Mouse (Mus musculus) heart, embryonic 11.5 days (tissue): ENCODE results near the gene Ffar2. TPM values are rescaled to one million over a fixed set of nuclear protein-coding genes. Genes with fewer than 3 reads are reported as not detected.

Experiments used
- ATAC-seq: fragments of 200-750 bp; cut with Nextera tagmentation; replicated peaks from 2 replicates; pipeline ENCODE4 v1.8.0; 2017; ENCODE audit warnings: moderate library complexity; ENCODE audit not compliant: insufficient number of reproducible peaks, low FRiP score, low TSS enrichment
- H3K27ac ChIP-seq: fragments of 300-500 bp; sonication (generic); 2 replicates; pipeline ENCODE4 v1.5.1; 2014; ENCODE audit warnings: mild to moderate bottlenecking, low read depth, low read length
- H3K27me3 ChIP-seq: fragments of 300-500 bp; sonication (generic); 2 replicates; pipeline ENCODE4 v1.6.1; 2014; ENCODE audit warnings: mild to moderate bottlenecking, low read length, mixed read lengths; ENCODE audit not compliant: control insufficient read depth, insufficient read depth
- H3K36me3 ChIP-seq: fragments of 300-500 bp; sonication (generic); 2 replicates; pipeline ENCODE4 v1.6.1; 2014; ENCODE audit warnings: mild to moderate bottlenecking, low read length, moderate library complexity, mixed read lengths; ENCODE audit not compliant: control insufficient read depth, insufficient read depth
- H3K4me1 ChIP-seq: fragments of 300-500 bp; sonication (generic); 2 replicates; pipeline ENCODE4 v1.6.1; 2014; ENCODE audit warnings: low read length; ENCODE audit not compliant: control insufficient read depth, insufficient read depth
- H3K4me2 ChIP-seq: fragments of 300-500 bp; sonication (generic); 2 replicates; pipeline ENCODE4 v1.6.1; 2014; ENCODE audit warnings: mild to moderate bottlenecking, moderate library complexity
- H3K4me3 ChIP-seq: fragments of 300-500 bp; sonication (generic); 2 replicates; pipeline ENCODE4 v1.5.1; 2014; ENCODE audit warnings: low read depth, low read length
- H3K9ac ChIP-seq: fragments of 300-500 bp; sonication (generic); 2 replicates; pipeline ENCODE4 v1.6.1; 2014; ENCODE audit warnings: mild to moderate bottlenecking, low read depth, low read length, moderate library complexity
- H3K9me3 ChIP-seq: fragments of 300-500 bp; sonication (generic); replicated peaks from 2 replicates; pipeline ENCODE4 v1.6.1; 2016; ENCODE audit warnings: low read length; ENCODE audit not compliant: control insufficient read depth
- WGBS: fragments of 180-500 bp; shearing (Covaris S2); extraction: QIAGEN DNeasy Blood & Tissue Kit; methylation state at CpG from one replicate; pipeline ENCODE4 v1.1.7; 2014; ENCODE audit not compliant: insufficient replicate concordance; 5-methylcytosine and 5-hydroxymethylcytosine counted together
- polyA plus RNA-seq: library from polyadenylated mRNA; unstranded; fragments of >200 nt; fragmentation: Nextera tagmentation; extraction: Ambion mirVana; gene quantifications from 2 replicates; pipeline ENCODE4 v1.2.1, GENCODE M21; 2014

The Ffar2 gene
- polyA plus RNA-seq, 1 experiment from 2014 or later, result not detected

DNA sequence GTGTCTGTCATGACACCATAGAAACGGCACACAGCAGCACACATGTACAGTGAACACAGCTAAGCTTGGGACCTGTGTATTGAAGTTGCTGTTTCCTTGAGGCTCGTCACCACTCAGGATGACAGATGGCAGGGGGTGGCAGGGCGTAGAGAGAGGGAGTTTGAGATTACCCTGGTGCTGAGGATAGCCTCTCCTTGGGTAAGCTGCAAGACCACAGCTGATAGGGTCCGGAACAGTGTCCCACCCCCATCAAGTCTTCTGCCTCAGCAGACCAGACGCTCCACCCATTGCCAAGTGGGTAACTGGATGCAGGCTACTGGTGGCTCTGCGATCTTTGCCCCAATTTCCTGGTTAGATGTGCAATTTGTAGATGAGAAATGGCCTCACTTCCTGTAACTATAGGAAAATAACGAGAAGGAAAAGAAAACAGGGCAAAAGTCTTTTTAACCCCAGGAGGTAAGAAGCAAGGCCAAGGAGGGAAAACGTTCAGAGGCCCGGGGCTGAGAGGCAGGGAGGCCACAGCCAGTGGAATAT is 11.8 kb downstream of the Ffar2 start:
- Histone ChIP-seq H3K4me2 (no peak overlapping the region), H3K9ac (no peak overlapping the region), H3K27ac (no peak overlapping the region), H3K27me3 (no peaks in the 10 kb centered on the region), H3K9me3 (no peaks in the 10 kb centered on the region), H3K36me3 (no peaks in the 10 kb centered on the region), H3K4me1 (no peaks in the 10 kb centered on the region), H3K4me3 (no peak overlapping the region)
- WGBS, result 47% methylated on average over 9 of the region's 9 CpGs
- ATAC-seq, result no peak

DNA sequence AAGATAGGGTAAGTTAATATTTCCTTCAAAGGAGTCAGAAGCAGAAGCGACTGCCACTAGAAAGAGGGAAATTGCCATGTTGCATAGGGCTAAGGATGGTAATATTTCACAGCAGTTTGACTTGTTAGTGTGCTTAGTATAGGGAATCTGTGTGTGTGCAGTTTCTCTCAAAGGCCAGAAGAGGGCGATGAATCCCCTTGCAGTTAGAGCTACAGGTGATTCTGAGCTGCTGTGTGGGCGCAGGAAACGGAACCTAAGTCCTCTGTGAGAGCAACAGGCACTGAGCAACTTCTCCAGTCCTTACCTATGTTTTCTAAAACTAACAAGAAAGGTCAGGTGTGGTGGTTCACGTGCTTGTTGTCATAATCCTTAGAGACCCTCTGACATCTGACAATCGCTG is 13.3 kb downstream of the Ffar2 start:
- Histone ChIP-seq H3K4me3 (no peak overlapping the region), H3K9me3 (no peaks in the 10 kb centered on the region), H3K36me3 (no peaks in the 10 kb centered on the region), H3K9ac (no peak overlapping the region), H3K27ac (no peak overlapping the region), H3K4me1 (no peaks in the 10 kb centered on the region), H3K4me2 (no peak overlapping the region), H3K27me3 (no peaks in the 10 kb centered on the region)
- 49% methylated on average over 6 of the region's 6 CpGs for WGBS
- no peak for ATAC-seq

DNA sequence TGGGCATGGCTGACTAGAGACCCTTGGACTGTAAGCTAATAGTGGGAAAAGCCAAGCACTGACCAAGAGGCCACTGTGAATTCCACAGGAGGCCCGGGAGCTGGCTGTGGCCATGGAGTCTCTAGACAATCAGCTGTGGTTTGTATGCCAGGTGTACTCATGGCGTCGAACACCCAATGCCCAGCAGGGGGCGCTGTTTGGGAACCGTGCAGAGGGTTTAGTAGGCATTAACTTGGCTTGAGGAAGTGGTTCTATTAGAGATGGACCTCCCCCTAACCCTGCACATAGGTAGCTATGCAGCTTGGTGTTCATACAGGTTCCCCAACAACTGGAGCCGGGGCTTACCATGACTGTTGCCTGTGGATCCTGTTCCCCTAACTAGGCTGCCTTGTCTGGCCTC is 17.7 kb downstream of the Ffar2 start:
- H3K27me3 ChIP-seq, result no peaks in the 10 kb centered on the region
- H3K4me2 ChIP-seq, result no peak overlapping the region
- H3K27ac ChIP-seq, result no peak overlapping the region
- ATAC-seq, result no peak
- H3K9ac ChIP-seq, result no peak overlapping the region
- no peaks in the 10 kb centered on the region for H3K4me1 ChIP-seq
- no peak overlapping the region for H3K4me3 ChIP-seq
- H3K9me3 ChIP-seq, result 0 out of 2 replicates have a peak, but pooled peaks cover 2% of the 10 kb centered on the region
- H3K36me3 ChIP-seq, result no peaks in the 10 kb centered on the region
- 42% methylated on average over 6 of the region's 6 CpGs for WGBS

DNA sequence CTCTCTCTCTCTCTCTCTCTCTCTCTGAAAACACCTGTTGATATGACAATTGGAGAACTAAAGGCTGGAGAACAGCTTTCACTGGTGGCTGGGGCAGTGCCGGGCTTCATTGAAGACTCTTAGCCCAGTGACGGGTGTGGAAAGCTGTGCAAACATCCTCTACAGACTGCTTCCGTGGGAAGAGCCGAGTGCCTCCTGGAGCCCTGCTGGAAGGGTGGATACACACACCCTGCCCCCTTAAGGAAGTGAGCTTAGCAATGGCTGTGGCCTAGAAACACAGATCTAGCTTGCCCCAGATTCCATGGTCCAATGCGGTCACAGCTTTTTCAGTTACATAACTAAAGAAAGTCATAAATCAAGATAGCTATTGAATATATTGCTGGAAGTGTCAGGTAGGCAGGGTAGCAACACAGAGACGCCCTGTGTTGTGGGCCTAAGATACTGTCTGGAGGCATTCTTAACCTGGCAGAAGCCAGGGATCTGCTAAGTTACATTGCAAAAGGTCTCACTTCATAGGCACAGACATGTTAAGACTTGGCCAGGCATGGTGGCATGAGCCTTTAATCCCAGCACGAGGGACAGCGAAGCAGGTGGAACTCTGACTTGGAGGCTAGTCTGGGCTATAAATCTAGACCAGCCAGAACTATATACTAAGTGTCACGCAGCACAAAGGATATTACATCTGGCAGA is 19.4 kb downstream of the Ffar2 start:
- H3K4me1 ChIP-seq, result no peaks in the 10 kb centered on the region
- H3K4me2 ChIP-seq, result no peak overlapping the region
- no peaks in the 10 kb centered on the region for H3K36me3 ChIP-seq
- no peak for ATAC-seq
- H3K27ac ChIP-seq, result no peak overlapping the region
- H3K27me3 ChIP-seq, result no peaks in the 10 kb centered on the region
- no peak overlapping the region for H3K9ac ChIP-seq
- H3K9me3 ChIP-seq, result peaks cover 2% of the 10 kb centered on the region; the same call in 1 of the 2 replicates
- no peak overlapping the region for H3K4me3 ChIP-seq
- 74% methylated on average over 9 of the region's 9 CpGs for WGBS

DNA sequence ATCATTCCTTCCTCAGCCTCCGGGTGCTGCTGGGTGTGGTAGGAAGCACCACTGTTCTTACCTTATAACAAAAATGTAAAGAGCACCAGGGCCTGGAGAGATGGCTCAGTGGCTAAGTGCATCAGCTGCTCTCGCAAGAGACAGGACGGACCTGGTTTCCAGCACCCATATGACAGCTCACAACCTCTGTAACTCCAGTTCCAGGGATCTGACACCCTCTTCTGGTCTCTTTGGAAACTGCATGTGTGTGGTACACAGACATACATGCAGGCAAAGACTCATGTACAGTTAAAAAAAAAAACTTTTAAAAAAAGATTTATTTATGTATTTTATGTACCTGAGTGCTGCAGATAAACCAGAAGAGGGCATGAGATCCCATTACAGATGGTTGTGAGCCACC is 20.3 kb downstream of the Ffar2 start:
- Histone ChIP-seq H3K9ac (no peak overlapping the region), H3K4me3 (no peak overlapping the region), H3K4me2 (no peak overlapping the region), H3K27me3 (no peaks in the 10 kb centered on the region), H3K27ac (no peak overlapping the region), H3K9me3 (peaks cover 2% of the 10 kb centered on the region; the same call in 1 of the 2 replicates), H3K4me1 (no peaks in the 10 kb centered on the region), H3K36me3 (no peaks in the 10 kb centered on the region)
- ATAC-seq, result no peak
- 84% methylated on average over 3 of the region's 3 CpGs for WGBS

DNA sequence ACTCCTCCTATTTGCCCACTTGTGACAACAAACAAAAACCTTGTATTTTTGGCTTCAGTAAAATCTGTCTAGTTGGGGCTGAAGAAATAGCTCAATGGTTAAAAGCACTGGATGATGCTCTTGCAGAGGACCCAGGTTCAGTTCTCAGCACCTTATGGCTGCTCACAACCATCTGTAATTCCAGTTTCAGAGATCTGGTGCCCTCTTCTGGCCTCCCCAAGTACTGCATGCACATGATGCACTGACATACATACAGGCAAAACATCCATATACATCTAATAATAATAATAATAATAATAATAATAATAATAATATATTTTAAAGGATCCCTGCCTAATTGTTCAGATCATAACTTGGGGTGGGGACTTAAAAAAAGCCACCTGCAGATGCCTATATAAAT is 22.9 kb downstream of the Ffar2 start:
- Histone ChIP-seq H3K4me1 (no peaks in the 10 kb centered on the region), H3K27ac (no peak overlapping the region), H3K36me3 (no peaks in the 10 kb centered on the region), H3K27me3 (no peaks in the 10 kb centered on the region), H3K9me3 (peaks cover 2% of the 10 kb centered on the region; the same call in 1 of the 2 replicates), H3K4me2 (no peak overlapping the region), H3K9ac (no peak overlapping the region), H3K4me3 (no peak overlapping the region)
- ATAC-seq, result no peak

DNA sequence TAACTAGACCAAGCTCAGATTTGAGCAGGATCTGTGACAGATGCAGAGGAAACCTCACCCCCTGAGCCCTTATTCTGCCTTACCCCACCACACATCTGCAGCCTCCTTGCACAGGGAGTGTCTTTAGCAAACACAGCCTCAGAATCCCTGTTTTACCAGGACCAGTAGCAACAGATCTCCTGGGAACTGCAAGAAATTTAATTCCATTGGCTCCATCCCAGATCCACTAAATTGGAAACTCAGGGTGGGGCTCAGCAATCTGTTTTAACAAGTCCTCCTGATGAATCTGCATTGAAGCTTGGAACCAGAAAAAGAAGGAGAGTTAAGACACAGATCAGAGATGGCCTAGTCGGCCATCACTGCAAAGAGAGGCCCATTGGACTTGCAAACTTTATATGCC is 26.8 kb downstream of the Ffar2 start:
- H3K4me2 ChIP-seq, result no peak overlapping the region
- 84% methylated on average over 1 of the region's 1 CpGs for WGBS
- no peak overlapping the region for H3K4me3 ChIP-seq
- no peak overlapping the region for H3K9ac ChIP-seq
- H3K36me3 ChIP-seq, result no peaks in the 10 kb centered on the region
- no peaks in the 10 kb centered on the region for H3K27me3 ChIP-seq
- no peaks in the 10 kb centered on the region; the same call in 1 of the 2 replicates for H3K9me3 ChIP-seq
- no peaks in the 10 kb centered on the region for H3K4me1 ChIP-seq
- no peak for ATAC-seq
- no peak overlapping the region for H3K27ac ChIP-seq

DNA sequence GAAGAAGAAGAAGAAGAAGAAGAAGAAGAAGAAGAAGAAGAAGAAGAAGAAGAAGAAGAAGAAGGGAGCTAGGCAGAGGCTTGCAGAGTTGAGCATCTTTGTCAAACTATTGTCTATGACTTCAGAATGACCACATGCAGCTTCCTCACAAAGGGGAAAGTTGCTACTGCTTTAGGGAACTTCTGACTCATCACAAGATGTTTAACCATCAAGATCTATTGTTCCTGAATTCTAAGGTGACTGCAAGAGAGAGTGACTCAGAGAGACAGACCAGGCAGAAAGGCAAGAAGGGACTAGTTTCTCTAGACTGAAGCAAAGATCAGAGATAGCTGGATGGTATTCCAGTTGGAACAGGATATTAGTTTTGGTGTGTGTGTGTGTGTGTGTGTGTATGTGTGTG is 28.7 kb downstream of the Ffar2 start:
- no peak overlapping the region for H3K4me3 ChIP-seq
- ATAC-seq, result no peak
- H3K4me2 ChIP-seq, result no peak overlapping the region
- peaks cover 2% of the 10 kb centered on the region; the same call in 1 of the 2 replicates for H3K27me3 ChIP-seq
- no peaks in the 10 kb centered on the region for H3K9me3 ChIP-seq
- H3K36me3 ChIP-seq, result no peaks in the 10 kb centered on the region
- H3K9ac ChIP-seq, result no peak overlapping the region
- H3K4me1 ChIP-seq, result no peaks in the 10 kb centered on the region
- H3K27ac ChIP-seq, result no peak overlapping the region

DNA sequence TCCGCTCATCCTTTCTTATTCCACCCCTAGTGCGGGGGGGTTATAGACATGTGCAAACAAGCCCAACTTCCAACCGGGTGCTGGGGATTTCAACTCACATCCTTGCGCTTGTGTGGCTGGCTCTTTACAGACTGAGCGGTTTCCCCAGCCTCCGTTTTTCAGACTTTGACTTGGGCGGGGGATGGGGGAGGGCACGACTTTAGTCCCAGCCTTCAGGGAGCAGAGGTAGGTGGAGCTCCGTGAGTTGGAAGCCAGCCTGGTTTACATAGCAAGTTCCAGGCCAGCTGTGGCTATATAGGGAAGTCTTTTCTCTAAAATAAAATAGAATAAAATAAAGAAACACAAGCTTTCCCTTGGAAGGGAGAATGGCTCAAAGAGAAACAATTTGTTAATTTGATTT is 31.7 kb downstream of the Ffar2 start:
- H3K9me3 ChIP-seq, result no peaks in the 10 kb centered on the region
- no peak overlapping the region for H3K27ac ChIP-seq
- no peak overlapping the region for H3K9ac ChIP-seq
- H3K4me3 ChIP-seq, result no peak overlapping the region
- 16% methylated on average over 9 of the region's 9 CpGs for WGBS
- H3K4me1 ChIP-seq, result no peaks in the 10 kb centered on the region
- no peak overlapping the region for H3K4me2 ChIP-seq
- ATAC-seq, result no peak
- H3K36me3 ChIP-seq, result no peaks in the 10 kb centered on the region
- peaks cover 6% of the 10 kb centered on the region for H3K27me3 ChIP-seq
